Mouse (Mus musculus): ENCODE results near the gene Lmbr1l. TPM values are rescaled to one million over a fixed set of nuclear protein-coding genes. Genes with fewer than 3 reads are reported as not detected.

Gene Lmbr1l
- polyA plus RNA-seq, 1 experiment from 2014 or later = 25.3 TPM

Other genes starting within 250 kb of the Lmbr1l start
- 1.8 and 2.2 TPM in 2 replicates for gene Rnd1, start 240.8 kb downstream of the Lmbr1l start, polyA plus RNA-seq (2016; fragmentation: Nextera tagmentation; extraction: Ambion mirVana)
- gene Ccdc65, start 210.0 kb downstream of the Lmbr1l start, polyA plus RNA-seq (2016; fragmentation: Nextera tagmentation; extraction: Ambion mirVana) = 0.86 and 0.90 TPM in 2 replicates
- gene Fkbp11, start 190.0 kb downstream of the Lmbr1l start, polyA plus RNA-seq (2016; fragmentation: Nextera tagmentation; extraction: Ambion mirVana) = 16.7 and 17.1 TPM in 2 replicates
- gene Arf3, start 155.0 kb downstream of the Lmbr1l start, polyA plus RNA-seq (2016; fragmentation: Nextera tagmentation; extraction: Ambion mirVana) = 42.1 and 42.5 TPM in 2 replicates
- gene Wnt10b, start 140.1 kb downstream of the Lmbr1l start, polyA plus RNA-seq (2016; fragmentation: Nextera tagmentation; extraction: Ambion mirVana) = 0.12 and 0.33 TPM in 2 replicates
- gene Wnt1, start 128.4 kb downstream of the Lmbr1l start, polyA plus RNA-seq (2016; fragmentation: Nextera tagmentation; extraction: Ambion mirVana) = 0.49 and 1.3 TPM in 2 replicates
- 0.10 TPM in 1 of 2 replicates, not detected in the other for gene Ddn, start 108.7 kb downstream of the Lmbr1l start, polyA plus RNA-seq (2016; fragmentation: Nextera tagmentation; extraction: Ambion mirVana)
- gene Prkag1, start 86.7 kb downstream of the Lmbr1l start, polyA plus RNA-seq (2016; fragmentation: Nextera tagmentation; extraction: Ambion mirVana) = 90.4 and 93.5 TPM in 2 replicates
- 10.8 and 11.8 TPM in 2 replicates for gene Kmt2d, start 47.0 kb downstream of the Lmbr1l start, polyA plus RNA-seq (2016; fragmentation: Nextera tagmentation; extraction: Ambion mirVana)
- gene Rhebl1, start 23.7 kb downstream of the Lmbr1l start, polyA plus RNA-seq (2016; fragmentation: Nextera tagmentation; extraction: Ambion mirVana) = 22.2 and 25.9 TPM in 2 replicates
- gene Dhh, start 19.7 kb downstream of the Lmbr1l start, polyA plus RNA-seq (2016; fragmentation: Nextera tagmentation; extraction: Ambion mirVana) = 0.24 and 0.48 TPM in 2 replicates
- gene Tuba1b, start 16.3 kb upstream of the Lmbr1l start, polyA plus RNA-seq (2016; fragmentation: Nextera tagmentation; extraction: Ambion mirVana) = 2,760 and 2,766 TPM in 2 replicates
- gene Gm49450, start 35.3 kb upstream of the Lmbr1l start, polyA plus RNA-seq (2016; fragmentation: Nextera tagmentation; extraction: Ambion mirVana) = not detected in 2 replicates
- gene Tuba1a, start 35.5 kb upstream of the Lmbr1l start, polyA plus RNA-seq (2016; fragmentation: Nextera tagmentation; extraction: Ambion mirVana) = 2,769 and 3,107 TPM in 2 replicates
- 160 and 171 TPM in 2 replicates for gene Tuba1c, start 111.7 kb upstream of the Lmbr1l start, polyA plus RNA-seq (2016; fragmentation: Nextera tagmentation; extraction: Ambion mirVana)
- gene Prph, start 136.9 kb upstream of the Lmbr1l start, polyA plus RNA-seq (2016; fragmentation: Nextera tagmentation; extraction: Ambion mirVana) = 0.20 and 0.33 TPM in 2 replicates
- gene Troap, start 156.3 kb upstream of the Lmbr1l start, polyA plus RNA-seq (2016; fragmentation: Nextera tagmentation; extraction: Ambion mirVana) = 51.1 and 53.1 TPM in 2 replicates
- gene C1ql4, start 169.6 kb upstream of the Lmbr1l start, polyA plus RNA-seq (2016; fragmentation: Nextera tagmentation; extraction: Ambion mirVana) = 0.12 TPM in 1 of 2 replicates, not detected in the other
- 1.0 and 1.2 TPM in 2 replicates for gene Dnajc22, start 174.9 kb upstream of the Lmbr1l start, polyA plus RNA-seq (2016; fragmentation: Nextera tagmentation; extraction: Ambion mirVana)
- 53.5 and 56.5 TPM in 2 replicates for gene Spats2, start 207.7 kb upstream of the Lmbr1l start, polyA plus RNA-seq (2016; fragmentation: Nextera tagmentation; extraction: Ambion mirVana)

Measured in forebrain, embryonic 10.5 days (tissue).